Mouse (Mus musculus): ENCODE data around the gene Tdrd12. TPM values are rescaled to one million over a fixed set of nuclear protein-coding genes. Genes with fewer than 3 reads are reported as not detected.

The Tdrd12 gene
- total RNA-seq (2023): not detected

DNA sequence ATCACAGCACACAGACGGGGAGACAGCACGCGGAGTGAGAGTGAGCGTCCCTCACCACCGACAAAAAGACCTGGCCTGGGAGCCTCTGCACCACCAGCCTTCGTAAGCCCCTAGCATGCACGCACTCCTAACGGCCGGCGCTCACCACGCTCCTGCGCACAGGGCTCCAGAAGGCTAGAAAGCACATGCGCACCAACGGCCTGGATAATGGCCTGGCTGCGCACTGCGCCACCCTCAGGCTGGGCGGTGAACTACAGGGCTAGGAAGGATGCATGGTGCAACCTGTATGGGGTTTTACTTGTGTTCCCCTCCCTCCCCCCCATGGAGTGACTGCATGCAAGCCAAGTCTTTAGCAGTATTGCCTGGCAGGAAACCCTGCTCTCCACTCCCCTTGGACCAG, at the start of gene Tdrd12:
TSS of gene Tdrd12 (minus strand) at position 184 of the 400 bp plus-strand sequence.

DNA sequence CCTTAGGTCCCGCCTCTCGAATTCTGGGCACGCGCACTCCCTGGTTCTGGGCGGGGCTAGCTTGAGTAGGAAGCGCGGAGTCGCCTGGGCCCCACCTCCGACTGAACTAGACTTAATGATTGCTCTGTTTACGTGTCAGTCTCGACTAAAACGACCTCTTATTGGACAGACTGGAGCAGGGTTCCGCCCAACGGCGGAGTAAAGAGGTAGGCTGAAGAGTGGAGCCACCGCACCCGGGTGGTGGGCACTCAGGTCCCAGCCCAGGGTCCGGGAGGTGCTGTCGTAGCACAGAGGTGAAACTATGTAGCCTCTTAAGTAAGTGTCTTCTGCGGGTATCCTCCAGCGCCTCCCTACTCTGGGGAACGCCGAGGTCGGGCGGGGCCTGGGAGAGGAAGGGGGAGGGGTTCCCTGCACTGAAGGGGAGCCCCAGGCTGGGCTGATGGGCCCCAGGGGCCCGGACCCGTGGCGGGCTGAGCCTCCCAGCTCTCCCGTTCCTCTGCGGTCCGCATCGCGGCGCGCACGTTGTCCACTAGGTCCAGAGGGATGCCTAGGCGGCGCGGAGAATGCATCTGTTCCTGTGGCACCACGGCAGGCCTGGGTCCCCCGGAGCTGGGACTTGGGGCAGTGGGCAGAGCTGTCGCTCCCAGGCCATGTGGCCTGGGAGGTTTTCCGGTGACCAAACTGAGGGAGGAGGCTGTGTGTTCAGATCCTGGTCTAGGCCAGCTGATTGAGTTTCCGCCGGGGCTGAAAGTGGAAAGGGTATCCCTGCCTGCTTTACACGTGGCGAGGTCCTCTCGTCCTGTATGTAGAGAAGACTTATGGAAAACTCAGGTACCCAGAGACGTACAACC, 48.7 kb upstream of the Tdrd12 start, which contains the start of gene Ankrd27:
TSS of gene Ankrd27 (plus strand) at position 190 of the 851 bp plus-strand sequence.

DNA sequence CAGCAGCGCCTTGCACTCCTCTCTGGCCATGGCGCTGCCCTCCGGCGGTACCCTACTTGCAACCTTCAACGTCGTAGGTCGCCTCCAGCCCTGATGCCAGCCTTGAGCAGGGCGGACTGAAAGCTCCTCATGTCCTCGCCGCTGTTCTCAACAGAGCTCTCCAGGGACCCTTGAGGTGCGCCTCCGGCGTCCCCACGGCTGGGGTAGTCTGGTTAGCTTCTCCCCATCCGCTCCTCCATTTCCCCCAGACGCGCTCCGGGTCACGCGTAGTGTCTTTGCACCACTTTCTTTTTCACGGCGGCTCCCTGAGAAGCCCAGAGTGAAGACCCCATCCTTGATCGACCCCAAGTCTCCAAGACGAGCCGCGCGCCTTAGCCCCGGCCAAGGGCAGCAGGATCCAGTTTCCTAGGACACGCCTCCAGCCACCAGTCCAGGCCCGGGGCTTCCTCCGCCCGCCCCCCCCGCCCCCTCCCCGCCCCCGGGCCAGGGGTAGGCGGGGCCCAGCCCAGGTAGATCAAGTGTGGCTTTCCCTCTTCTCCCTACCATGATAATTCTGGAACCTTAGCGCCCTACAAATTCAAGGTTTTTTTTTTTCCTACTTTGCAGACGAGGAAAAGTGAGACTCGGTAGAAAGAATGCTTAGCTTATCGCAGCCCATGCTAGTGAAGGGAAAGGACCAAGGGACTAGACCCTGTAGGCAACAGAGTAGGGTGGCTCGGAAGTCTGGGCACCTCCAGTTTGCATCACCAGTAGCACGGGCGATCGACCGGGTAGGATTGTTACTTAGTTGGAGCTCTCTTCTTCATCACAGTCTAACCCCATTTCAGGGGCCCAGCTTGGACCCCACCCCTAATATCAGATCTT, 47.9 kb upstream of the Tdrd12 start, which contains the start of gene Rgs9bp:
TSS of gene Rgs9bp (minus strand) at position 392 of the 864 bp plus-strand sequence.

DNA sequence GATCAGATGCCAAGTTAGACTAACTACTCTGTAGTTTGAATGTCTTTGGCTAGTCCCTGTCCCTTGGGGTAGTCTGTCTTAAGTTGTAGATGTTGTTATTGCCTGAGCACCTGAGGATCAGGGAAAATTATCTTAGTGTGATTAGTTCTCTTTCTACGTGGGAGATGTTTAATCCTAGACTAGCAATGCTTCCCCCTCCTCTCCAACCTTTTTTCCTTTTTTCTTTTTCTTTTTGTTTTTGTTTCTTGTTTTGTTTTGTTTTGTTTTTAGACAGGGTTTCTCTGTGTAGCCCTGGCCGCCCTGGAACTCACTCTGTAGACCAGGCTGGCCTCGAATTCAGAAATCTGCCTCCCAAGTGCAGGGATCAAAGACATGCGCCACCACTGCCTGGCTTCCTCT, 18.7 kb upstream of the Tdrd12 start, which contains the start of gene Nudt19:
TSS of gene Nudt19 (minus strand) at position 100 of the 399 bp plus-strand sequence.

DNA sequence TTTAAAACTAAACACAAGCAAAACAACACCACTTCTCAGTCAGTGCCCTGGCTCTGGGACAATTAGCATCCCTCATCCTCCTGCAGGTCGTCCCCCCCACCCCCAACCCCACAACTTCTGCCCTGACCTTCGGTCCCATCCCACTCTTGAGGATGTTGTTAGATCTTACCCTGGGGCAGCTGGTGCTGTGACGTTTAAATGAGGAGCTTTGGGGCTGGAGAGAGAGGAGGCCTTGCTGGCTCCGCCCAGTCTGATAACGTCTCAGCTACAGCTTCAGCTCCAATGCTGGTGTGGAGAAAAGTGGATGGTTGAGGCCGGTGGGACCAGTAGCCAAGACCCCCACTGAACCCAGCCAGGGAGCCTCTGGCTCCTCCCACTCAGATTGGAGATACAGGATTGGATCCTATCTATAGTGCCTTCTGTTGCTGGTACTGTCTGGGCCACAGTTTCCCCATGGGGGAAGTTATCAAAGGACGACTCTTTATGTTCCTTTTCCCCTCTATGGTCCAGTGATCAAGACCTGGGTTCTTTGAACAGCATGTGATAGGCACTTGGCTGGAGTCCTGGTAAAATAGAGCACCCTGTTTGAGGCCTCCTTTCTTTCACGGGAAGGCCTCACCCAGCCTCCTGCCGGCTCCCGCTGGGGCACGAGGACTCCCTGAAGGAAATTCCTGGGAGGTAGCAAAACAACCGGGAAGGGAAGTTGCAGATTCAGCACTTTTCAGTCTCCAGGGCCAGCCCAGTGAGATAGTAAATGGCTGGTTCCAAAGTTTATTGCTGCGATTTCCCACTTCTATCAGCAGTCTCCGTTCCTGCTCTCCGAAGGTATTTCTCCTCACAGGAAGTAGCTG, 89.3 kb downstream of the Tdrd12 start, which contains the start of gene Slc7a9:
TSS of gene Slc7a9 (plus strand) at position 801 of the 851 bp plus-strand sequence.

Other genes with a start within 250 kb of the Tdrd12 start
- gene Gpatch1, start 219.3 kb downstream of the Tdrd12 start, total RNA-seq (2023): 15.0 TPM
- not detected for gene Rhpn2, start 203.6 kb downstream of the Tdrd12 start, total RNA-seq (2023)
- 7.5 TPM for gene Faap24, start 140.9 kb downstream of the Tdrd12 start, total RNA-seq (2023)
- 8.0 TPM for gene Cep89, start 140.7 kb downstream of the Tdrd12 start, total RNA-seq (2023)
- not detected for gene Slc7a9, start 88.9 kb downstream of the Tdrd12 start, total RNA-seq (2023)
- gene Nudt19, start 18.6 kb upstream of the Tdrd12 start, total RNA-seq (2023): 22.7 TPM
- not detected for gene Rgs9bp, start 47.8 kb upstream of the Tdrd12 start, total RNA-seq (2023)
- 53.5 TPM for gene Ankrd27, start 48.5 kb upstream of the Tdrd12 start, total RNA-seq (2023)
- 54.3 TPM for gene Pdcd5, start 109.8 kb upstream of the Tdrd12 start, total RNA-seq (2023)
- gene Dpy19l3, start 216.7 kb upstream of the Tdrd12 start, total RNA-seq (2023): 37.9 TPM